Mouse (Mus musculus) frontal cortex, postnatal 10 days (tissue): Measurements from ENCODE around the gene Per2.
"Not testable (repeated sequence)": the region's sequence is repeated elsewhere in the genome, so short reads cannot be mapped to it uniquely, and the experiment has no call there.

Source experiments
- DNase-seq, 2 experiments: peaks; one replicate each; pipeline ENCODE4 v3.0.0; 2022; ENCODE audit warnings: low spot score in 2 of 2, mixed read lengths in 1 of 2

Per2 gene

GRCm38 (mm10) chr1:91459059-91459809, at the start of gene Per2:
TSS of gene Per2 (minus strand) at chr1:91459324.
- peak; percentile 99 to 100 for DNase-seq

GRCm38 (mm10) chr1:91504615-91505014, 45.5 kb upstream of the Per2 start:
- no peak for DNase-seq

- no peak for DNase-seq
Observed at GRCm38 (mm10) chr1:91498579-91498978, 39.5 kb upstream of the Per2 start.

- no peak for DNase-seq
Observed at GRCm38 (mm10) chr1:91495321-91495720, 36.2 kb upstream of the Per2 start.

- DNase-seq, result peak; percentile 84 to 88
Observed at GRCm38 (mm10) chr1:91494457-91495140, 35.5 kb upstream of the Per2 start, which contains the start of gene Traf3ip1. TSS of gene Traf3ip1 (plus strand) at chr1:91494647.

GRCm38 (mm10) chr1:91493938-91494337, 34.8 kb upstream of the Per2 start:
- no peak for DNase-seq

GRCm38 (mm10) chr1:91492740-91493139, 33.6 kb upstream of the Per2 start:
- DNase-seq, result no peak

- no peak for DNase-seq
Observed at GRCm38 (mm10) chr1:91490322-91490721, 31.2 kb upstream of the Per2 start.

GRCm38 (mm10) chr1:91486165-91486564, 27.0 kb upstream of the Per2 start:
- DNase-seq, result no peak

GRCm38 (mm10) chr1:91485422-91485821, 26.3 kb upstream of the Per2 start:
- no peak for DNase-seq

GRCm38 (mm10) chr1:91484011-91484346, 24.9 kb upstream of the Per2 start:
- no peak for DNase-seq

GRCm38 (mm10) chr1:91483304-91484010, 24.3 kb upstream of the Per2 start:
- DNase-seq, result peak in 1 of 2 experiments; percentile 55

- DNase-seq, result no peak
Observed at GRCm38 (mm10) chr1:91482616-91483211, 23.6 kb upstream of the Per2 start.

- DNase-seq, result no peak
Observed at GRCm38 (mm10) chr1:91478958-91479357, 19.8 kb upstream of the Per2 start.

- DNase-seq, result not testable (repeated sequence)
Observed at GRCm38 (mm10) chr1:91478145-91478544, 19.0 kb upstream of the Per2 start.

- no peak for DNase-seq
Observed at GRCm38 (mm10) chr1:91469888-91470419, 10.8 kb upstream of the Per2 start.

GRCm38 (mm10) chr1:91466186-91466585, 7.1 kb upstream of the Per2 start:
- no peak for DNase-seq

GRCm38 (mm10) chr1:91465244-91465643, 6.1 kb upstream of the Per2 start:
- no peak for DNase-seq

GRCm38 (mm10) chr1:91464436-91464835, 5.3 kb upstream of the Per2 start:
- DNase-seq, result no peak

- DNase-seq, result no peak
Observed at GRCm38 (mm10) chr1:91463336-91463995, 4.3 kb upstream of the Per2 start.

GRCm38 (mm10) chr1:91460564-91460963, 1.4 kb upstream of the Per2 start:
- DNase-seq, result no peak
